Mouse (Mus musculus) hindbrain, embryonic 16.5 days (tissue): ENCODE results near the gene Foxo3. TPM values are rescaled to one million over a fixed set of nuclear protein-coding genes. Genes with fewer than 3 reads are reported as not detected.

Experiments
- ATAC-seq: fragments of 200-750 bp; cut with Nextera tagmentation; 2 replicates; pipeline ENCODE4 v1.8.0; 2017; ENCODE audit warnings: moderate TSS enrichment, moderate library complexity
- H3K27ac ChIP-seq: fragments of 300-500 bp; sonication (generic); 2 replicates; pipeline ENCODE4 v1.5.1; 2014; ENCODE audit warnings: low read depth, mild to moderate bottlenecking, control low read depth, low read length, moderate library complexity
- H3K27me3 ChIP-seq: fragments of 300-500 bp; sonication (generic); replicated peaks from 2 replicates; pipeline ENCODE4 v1.6.1; 2014; ENCODE audit warnings: low read length; ENCODE audit not compliant: control insufficient read depth, insufficient read depth
- H3K36me3 ChIP-seq: fragments of 300-500 bp; sonication (generic); 2 replicates; pipeline ENCODE4 v1.6.1; 2014; ENCODE audit warnings: mild to moderate bottlenecking, low read length, moderate library complexity, mixed read lengths; ENCODE audit not compliant: control insufficient read depth, insufficient read depth
- H3K4me1 ChIP-seq: fragments of 300-500 bp; sonication (generic); 2 replicates; pipeline ENCODE4 v1.6.1; 2014; ENCODE audit warnings: low read depth, low read length; ENCODE audit not compliant: control insufficient read depth, insufficient read depth
- H3K4me2 ChIP-seq: fragments of 300-500 bp; sonication (generic); 2 replicates; pipeline ENCODE4 v1.6.1; 2014; ENCODE audit warnings: mild to moderate bottlenecking, low read length, control low read depth, moderate library complexity
- H3K4me3 ChIP-seq: fragments of 300-500 bp; sonication (generic); 2 replicates; pipeline ENCODE4 v1.5.1; 2014; ENCODE audit warnings: mild to moderate bottlenecking, low read length, control low read depth, moderate library complexity
- H3K9ac ChIP-seq: fragments of 300-500 bp; sonication (generic); 2 replicates; pipeline ENCODE4 v1.6.1; 2014; ENCODE audit warnings: low read depth, mild to moderate bottlenecking, control low read depth, low read length, moderate library complexity
- H3K9me3 ChIP-seq: fragments of 300-500 bp; sonication (generic); 2 replicates; pipeline ENCODE4 v1.6.1; 2014; ENCODE audit warnings: mild to moderate bottlenecking, low read length, moderate library complexity; ENCODE audit not compliant: control insufficient read depth
- WGBS: fragments of 180-500 bp; shearing (Covaris S2); extraction: QIAGEN DNeasy Blood & Tissue Kit; methylation state at CpG from one replicate; pipeline ENCODE4 v1.1.7; 2014; 5-methylcytosine and 5-hydroxymethylcytosine counted together
- polyA plus RNA-seq: library from polyadenylated mRNA; unstranded; fragments of >200 nt; fragmentation: Nextera tagmentation; extraction: Ambion mirVana; gene quantifications from 2 replicates; pipeline ENCODE4 v1.2.1, GENCODE M21; 2015

Gene Foxo3
- polyA plus RNA-seq, 1 experiment from 2014 or later, result 4.4 TPM

- no peaks in the 10 kb centered on the region for H3K27me3 ChIP-seq
- H3K4me3 ChIP-seq, result no peak overlapping the region
- no peak for ATAC-seq
- H3K4me2 ChIP-seq, result no peak overlapping the region
- peaks cover 6% of the 10 kb centered on the region; the same call in 1 of the 2 replicates for H3K4me1 ChIP-seq
- WGBS, result 86% methylated on average over 8 of the region's 8 CpGs
- no peaks in the 10 kb centered on the region for H3K9me3 ChIP-seq
- no peak overlapping the region for H3K9ac ChIP-seq
- no peak overlapping the region for H3K27ac ChIP-seq
- 0 out of 2 replicates have a peak, but pooled peaks cover 2% of the 10 kb centered on the region for H3K36me3 ChIP-seq
These were observed 87.5 kb downstream of the Foxo3 start for GRCm38 (mm10) chr10:42189037-42189436.

- no peak overlapping the region for H3K4me2 ChIP-seq
- no peaks in the 10 kb centered on the region for H3K27me3 ChIP-seq
- peak overlapping the region; percentile 9; the same call in 1 of the 2 replicates for H3K9ac ChIP-seq
- no peaks in the 10 kb centered on the region for H3K9me3 ChIP-seq
- 59% methylated on average over 9 of the region's 9 CpGs for WGBS
- H3K36me3 ChIP-seq, result 0 out of 2 replicates have a peak, but pooled peaks cover 2% of the 10 kb centered on the region
- ATAC-seq, result no peak
- peaks cover 6% of the 10 kb centered on the region; the same call in 1 of the 2 replicates for H3K4me1 ChIP-seq
- no peak overlapping the region for H3K4me3 ChIP-seq
- H3K27ac ChIP-seq, result no peak overlapping the region
These were observed 88.5 kb downstream of the Foxo3 start for GRCm38 (mm10) chr10:42188091-42188490.

- Histone ChIP-seq H3K4me1 (peaks cover 6% of the 10 kb centered on the region; the same call in 1 of the 2 replicates), H3K27me3 (no peaks in the 10 kb centered on the region), H3K9ac (no peak overlapping the region), H3K4me3 (no peak overlapping the region), H3K4me2 (no peak overlapping the region), H3K27ac (no peak overlapping the region), H3K36me3 (0 out of 2 replicates have a peak, but pooled peaks cover 2% of the 10 kb centered on the region), H3K9me3 (no peaks in the 10 kb centered on the region)
- 81% methylated on average over 9 of the region's 9 CpGs for WGBS
- no peak for ATAC-seq
These were observed 89.6 kb downstream of the Foxo3 start for GRCm38 (mm10) chr10:42186941-42187401.

- H3K4me2 ChIP-seq, result no peak overlapping the region
- H3K36me3 ChIP-seq, result 0 out of 2 replicates have a peak, but pooled peaks cover 4% of the 10 kb centered on the region
- no peak overlapping the region for H3K4me3 ChIP-seq
- ATAC-seq, result no peak
- no peak overlapping the region for H3K9ac ChIP-seq
- no peaks in the 10 kb centered on the region for H3K4me1 ChIP-seq
- WGBS, result 83% methylated on average over 8 of the region's 8 CpGs
- H3K27me3 ChIP-seq, result no peaks in the 10 kb centered on the region
- H3K9me3 ChIP-seq, result no peaks in the 10 kb centered on the region
- no peak overlapping the region for H3K27ac ChIP-seq
These were observed 96.2 kb downstream of the Foxo3 start for GRCm38 (mm10) chr10:42180333-42180732.

- no peak overlapping the region for H3K4me2 ChIP-seq
- H3K9ac ChIP-seq, result no peak overlapping the region
- WGBS, result 91% methylated on average over 11 of the region's 11 CpGs
- ATAC-seq, result no peak
- H3K4me3 ChIP-seq, result no peak overlapping the region
- H3K27ac ChIP-seq, result no peak overlapping the region
- H3K9me3 ChIP-seq, result no peaks in the 10 kb centered on the region
- H3K27me3 ChIP-seq, result no peaks in the 10 kb centered on the region
- 0 out of 2 replicates have a peak, but pooled peaks cover 2% of the 10 kb centered on the region for H3K36me3 ChIP-seq
- H3K4me1 ChIP-seq, result no peaks in the 10 kb centered on the region
These were observed 97.8 kb downstream of the Foxo3 start for GRCm38 (mm10) chr10:42178751-42179150.

GRCm38 (mm10) chr10:42177771-42178674 is 98.5 kb downstream of the Foxo3 start:
- Histone ChIP-seq H3K9ac (no peak overlapping the region), H3K27me3 (no peaks in the 10 kb centered on the region), H3K36me3 (0 out of 2 replicates have a peak, but pooled peaks cover 2% of the 10 kb centered on the region), H3K27ac (no peak overlapping the region), H3K4me1 (no peaks in the 10 kb centered on the region), H3K4me2 (no peak overlapping the region), H3K4me3 (no peak overlapping the region), H3K9me3 (no peaks in the 10 kb centered on the region)
- no peak for ATAC-seq
- 92% methylated on average over 16 of the region's 16 CpGs for WGBS

- WGBS, result 69% methylated on average over 5 of the region's 5 CpGs
- Histone ChIP-seq H3K27ac (no peak overlapping the region), H3K4me1 (no peaks in the 10 kb centered on the region), H3K4me3 (no peak overlapping the region), H3K4me2 (no peak overlapping the region), H3K9me3 (no peaks in the 10 kb centered on the region), H3K9ac (no peak overlapping the region), H3K36me3 (0 out of 2 replicates have a peak, but pooled peaks cover 2% of the 10 kb centered on the region), H3K27me3 (no peaks in the 10 kb centered on the region)
- no peak for ATAC-seq
These were observed 102.3 kb downstream of the Foxo3 start for GRCm38 (mm10) chr10:42174283-42174682.

- Histone ChIP-seq H3K27me3 (no peaks in the 10 kb centered on the region), H3K4me3 (no peak overlapping the region), H3K9ac (no peak overlapping the region), H3K36me3 (no peaks in the 10 kb centered on the region), H3K4me1 (no peaks in the 10 kb centered on the region), H3K27ac (no peak overlapping the region), H3K4me2 (no peak overlapping the region), H3K9me3 (no peaks in the 10 kb centered on the region)
- no peak for ATAC-seq
- WGBS, result 54% methylated on average over 1 of the region's 1 CpGs
These were observed 102.7 kb downstream of the Foxo3 start for GRCm38 (mm10) chr10:42173839-42174238.

- H3K27ac ChIP-seq, result no peak overlapping the region
- H3K9me3 ChIP-seq, result no peaks in the 10 kb centered on the region
- H3K27me3 ChIP-seq, result no peaks in the 10 kb centered on the region
- no peak overlapping the region for H3K4me3 ChIP-seq
- no peaks in the 10 kb centered on the region for H3K36me3 ChIP-seq
- no peak for ATAC-seq
- no peaks in the 10 kb centered on the region for H3K4me1 ChIP-seq
- H3K4me2 ChIP-seq, result no peak overlapping the region
- WGBS, result 14% methylated on average over 5 of the region's 5 CpGs
- no peak overlapping the region for H3K9ac ChIP-seq
These were observed 105.6 kb downstream of the Foxo3 start for GRCm38 (mm10) chr10:42170889-42171347.
